Mouse (Mus musculus) layer of hippocampus, adult 2 months (tissue): ENCODE results near the gene Acad11. TPM values are rescaled to one million over a fixed set of nuclear protein-coding genes. Genes with fewer than 3 reads are reported as not detected.

ENCODE experiments used
- DNase-seq, 2 experiments: peaks; one replicate each; pipeline ENCODE4 v3.0.0; 2022; ENCODE audit warnings: low spot score in 2 of 2
- H3K27ac ChIP-seq: fragments of 200-600 bp; 2 replicates; pipeline ENCODE4 v1.8.1; 2022
- H3K4me3 ChIP-seq: fragments of 200-600 bp; 2 replicates; pipeline ENCODE4 v1.8.1; 2022; ENCODE audit warnings: mild to moderate bottlenecking
- CTCF ChIP-seq: fragments of 200-600 bp; conservative IDR thresholded peaks from 2 replicates; pipeline ENCODE4 v1.8.1; 2022; ENCODE audit warnings: antibody characterized with exemption, mild to moderate bottlenecking, moderate library complexity
- total RNA-seq, 2 experiments: library from RNA; stranded (reverse); gene quantifications; 2 replicates each; pipeline ENCODE4 v1.2.3; 2021

The Acad11 gene
- total RNA-seq, 2 experiments from 2014 or later = 22.4 to 24.8 TPM

- Histone ChIP-seq H3K27ac (no peak overlapping the region), H3K4me3 (no peak overlapping the region)
- DNase-seq = no peak
- TF ChIP-seq CTCF = no peak
Measured at GRCm38 (mm10) chr9:104169986-104170385, 106.8 kb downstream of the Acad11 start.

- no peak for DNase-seq
- Histone ChIP-seq H3K4me3 (no peak overlapping the region), H3K27ac (no peak overlapping the region)
- no peak for TF ChIP-seq CTCF
Measured at GRCm38 (mm10) chr9:104171651-104172050, 108.5 kb downstream of the Acad11 start.

DNA sequence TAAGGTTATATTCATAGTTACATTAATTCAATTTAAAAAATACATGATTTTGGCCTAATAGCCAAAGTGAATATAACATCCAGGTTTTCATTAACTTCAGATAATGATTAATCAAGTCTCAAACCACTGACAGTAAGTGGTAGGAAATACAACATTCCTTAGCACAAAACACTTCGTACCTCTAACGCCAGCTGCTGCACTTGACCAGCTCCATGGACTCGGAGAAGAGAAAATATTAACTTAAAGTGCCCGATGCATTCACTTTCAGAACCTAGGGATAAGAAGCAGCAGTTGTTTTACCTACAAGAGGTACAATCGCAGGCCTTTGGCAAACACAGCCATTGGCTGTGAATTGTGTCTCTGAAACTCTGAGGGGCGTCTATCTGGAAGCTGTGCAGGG lies 109.2 kb downstream of the Acad11 start:
- no peak for TF ChIP-seq CTCF
- H3K4me3 ChIP-seq = no peak overlapping the region
- DNase-seq = no peak
- no peak overlapping the region for H3K27ac ChIP-seq

Other genes with a start within 250 kb of the Acad11 start
- 1 to 10 TPM; 7.1 to 7.5 TPM for gene Nphp3, start 60.8 kb upstream of the Acad11 start, total RNA-seq
- not detected for gene Gm28305, start 22.7 kb upstream of the Acad11 start, total RNA-seq
- gene Uba5, start 243 bp upstream of the Acad11 start, total RNA-seq = 10 to 100 TPM; 40.3 to 42.7 TPM
- gene Ackr4, start 63.6 kb downstream of the Acad11 start, total RNA-seq = under 1 TPM in 1 of 2 experiments, not detected in 1; 0.49 TPM
- gene Dnajc13, start 199.6 kb downstream of the Acad11 start, total RNA-seq = 10 to 100 TPM; 58.0 to 61.0 TPM